Mouse (Mus musculus): ENCODE results near the gene Zdhhc6.
A peak's percentile ranks its signal among the peaks of the same experiment; 100 is the strongest.

Gene Zdhhc6

GRCm38 (mm10) chr19:55315452-55316108 is at the start of gene Zdhhc6:
TSS of gene Zdhhc6 (minus strand) at chr19:55316032.
- peak; percentile 87 for DNase-seq (ENCODE audit: low spot score)

- DNase-seq (ENCODE audit: low spot score): no peak
Measured at GRCm38 (mm10) chr19:55362606-55363005, 46.8 kb upstream of the Zdhhc6 start.

- no peak for DNase-seq (ENCODE audit: low spot score)
Measured at GRCm38 (mm10) chr19:55350673-55351378, 35.0 kb upstream of the Zdhhc6 start.

- no peak for DNase-seq (ENCODE audit: low spot score)
Measured at GRCm38 (mm10) chr19:55348187-55348586, 32.4 kb upstream of the Zdhhc6 start.

GRCm38 (mm10) chr19:55343274-55343673 is 27.4 kb upstream of the Zdhhc6 start:
- DNase-seq (ENCODE audit: low spot score): no peak

DNA sequence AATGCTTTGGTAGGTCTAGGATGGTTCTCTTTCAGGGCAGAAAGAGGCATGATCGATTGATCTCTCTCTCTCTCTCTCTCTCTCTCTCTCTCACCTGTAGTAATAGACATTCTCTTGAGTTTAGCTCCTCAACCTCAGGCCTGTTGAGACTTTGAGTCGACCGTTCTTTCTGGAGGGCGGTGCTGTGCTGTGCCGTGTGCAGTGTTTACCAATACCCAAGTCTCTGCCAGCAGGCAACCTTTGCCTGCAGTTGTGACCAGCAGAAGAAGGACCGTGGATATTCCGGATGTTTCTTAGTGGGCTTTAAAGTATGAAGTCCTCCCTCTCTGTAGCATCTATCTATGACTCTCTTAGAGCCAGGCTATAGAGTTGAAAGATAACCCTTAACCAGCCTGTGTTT is 26.6 kb upstream of the Zdhhc6 start:
- DNase-seq (ENCODE audit: low spot score): no peak

DNA sequence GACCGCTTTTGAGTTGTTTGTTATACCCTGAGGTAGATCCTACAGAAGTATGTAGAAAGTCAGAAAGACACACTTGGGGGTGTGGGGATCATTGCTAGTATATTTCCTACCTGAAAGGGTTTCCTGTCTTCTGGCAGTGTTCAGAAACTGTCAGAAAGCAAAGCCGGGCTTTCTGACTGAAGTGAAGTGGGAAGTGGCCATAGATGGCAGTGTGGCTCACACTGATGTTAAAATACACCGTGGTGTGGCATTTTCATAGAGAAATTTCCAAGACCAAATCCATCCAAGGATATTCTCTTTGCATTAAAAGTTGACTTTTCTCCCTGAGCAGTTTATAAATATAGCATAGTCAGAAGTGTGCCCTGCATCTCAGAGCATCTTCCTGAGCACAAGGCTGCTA is 25.5 kb upstream of the Zdhhc6 start:
- DNase-seq (ENCODE audit: low spot score): no peak

GRCm38 (mm10) chr19:55340521-55340920 is 24.7 kb upstream of the Zdhhc6 start:
- DNase-seq (ENCODE audit: low spot score): no peak

DNA sequence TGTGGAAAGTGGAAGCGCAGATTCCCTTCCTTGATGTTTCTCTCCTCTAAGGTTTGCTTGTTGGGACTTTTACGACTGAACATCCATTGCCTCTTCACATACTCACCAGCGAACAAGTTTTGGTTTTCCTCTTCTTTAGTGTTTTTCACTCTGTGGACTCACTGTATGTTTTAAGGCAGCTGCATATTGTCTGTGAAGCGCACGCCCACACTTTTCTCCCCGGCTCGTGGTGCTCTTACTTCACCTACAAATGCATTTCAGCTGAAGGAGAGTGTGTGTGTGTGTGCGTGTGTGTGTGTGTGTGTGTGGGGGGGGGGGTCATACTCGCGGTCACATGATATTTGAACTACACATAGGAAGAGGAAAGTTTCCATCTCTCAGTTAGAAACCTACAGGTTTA is 21.8 kb upstream of the Zdhhc6 start:
- no peak for DNase-seq (ENCODE audit: low spot score)

GRCm38 (mm10) chr19:55337066-55337465 is 21.2 kb upstream of the Zdhhc6 start:
- DNase-seq (ENCODE audit: low spot score): no peak

DNA sequence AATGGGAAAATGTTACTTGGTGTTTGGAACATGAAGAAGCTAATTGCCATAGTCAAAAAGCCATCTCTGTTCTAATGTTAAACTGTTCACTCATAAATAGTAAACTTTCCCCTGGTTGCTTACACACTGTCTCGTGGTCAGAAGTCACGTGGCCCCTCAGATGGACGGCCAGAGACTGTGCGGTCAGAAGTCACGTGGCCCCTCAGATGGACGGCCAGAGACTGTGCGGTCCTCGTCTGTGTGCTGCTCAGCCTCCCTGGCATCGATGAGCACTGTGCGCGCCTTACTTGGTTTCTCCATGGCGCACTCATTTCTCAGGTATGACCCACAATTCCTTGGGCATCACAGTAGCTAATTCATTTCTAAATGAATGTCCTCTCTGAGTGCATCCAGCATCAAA is 20.6 kb upstream of the Zdhhc6 start:
- DNase-seq (ENCODE audit: low spot score): no peak

- DNase-seq (ENCODE audit: low spot score): no peak
Measured at GRCm38 (mm10) chr19:55335881-55336280, 20.0 kb upstream of the Zdhhc6 start.

DNA sequence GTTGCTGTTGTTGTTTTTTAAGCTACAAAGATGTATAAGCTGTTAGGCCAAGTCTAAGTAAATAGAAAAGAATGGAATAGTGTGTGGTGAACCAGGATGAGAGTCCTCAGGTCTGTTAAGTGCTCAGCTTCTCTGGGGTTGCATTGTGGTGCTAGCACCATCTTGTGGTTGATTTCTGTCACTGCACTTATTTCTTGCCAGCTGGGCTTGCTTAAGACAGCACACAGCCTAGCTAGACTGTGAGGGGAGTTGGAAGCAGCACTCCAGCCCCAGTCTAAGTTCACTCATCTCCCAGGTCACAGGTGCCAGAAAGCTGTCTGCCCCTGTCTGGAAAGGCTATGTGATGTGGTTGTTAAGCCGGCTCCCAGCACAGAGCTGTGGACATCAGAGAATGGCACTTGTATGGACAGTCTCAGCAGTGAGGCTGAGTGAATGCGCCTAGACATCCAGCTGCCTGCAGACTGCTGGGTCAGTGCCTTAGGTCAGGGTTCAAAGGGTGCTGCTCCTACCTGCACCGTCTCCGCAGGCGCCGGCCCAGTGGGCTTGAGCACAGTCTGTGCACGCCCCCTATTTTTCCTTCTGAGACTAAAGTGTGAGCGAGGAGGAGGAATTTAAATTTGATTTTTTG is 16.9 kb upstream of the Zdhhc6 start:
- peak; percentile 26 for DNase-seq (ENCODE audit: low spot score)

- no peak for DNase-seq (ENCODE audit: low spot score)
Measured at GRCm38 (mm10) chr19:55331776-55332175, 15.9 kb upstream of the Zdhhc6 start.

- no peak for DNase-seq (ENCODE audit: low spot score)
Measured at GRCm38 (mm10) chr19:55327510-55327909, 11.7 kb upstream of the Zdhhc6 start.

GRCm38 (mm10) chr19:55322604-55323003 is 6.8 kb upstream of the Zdhhc6 start:
- no peak for DNase-seq (ENCODE audit: low spot score)

DNA sequence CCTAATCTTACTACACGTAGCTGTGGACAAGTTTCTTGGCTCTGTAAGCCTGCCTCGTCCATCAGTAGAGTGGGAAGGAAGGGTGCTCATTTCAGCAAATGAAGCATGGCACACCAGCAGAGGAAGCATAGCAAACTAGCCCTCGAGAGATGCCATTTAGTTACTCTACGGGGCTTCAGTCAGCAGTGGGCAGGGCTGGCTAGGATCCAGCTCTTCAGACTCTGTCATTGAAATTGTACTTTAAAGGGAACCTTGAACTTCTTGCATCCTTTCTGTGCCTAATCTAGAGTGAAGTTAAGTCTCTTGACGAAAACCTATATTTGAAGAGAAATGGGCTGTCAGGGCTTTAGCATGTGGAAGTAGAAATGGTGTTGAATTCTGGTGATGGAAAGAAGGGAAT is 3.7 kb upstream of the Zdhhc6 start:
- no peak for DNase-seq (ENCODE audit: low spot score)

DNA sequence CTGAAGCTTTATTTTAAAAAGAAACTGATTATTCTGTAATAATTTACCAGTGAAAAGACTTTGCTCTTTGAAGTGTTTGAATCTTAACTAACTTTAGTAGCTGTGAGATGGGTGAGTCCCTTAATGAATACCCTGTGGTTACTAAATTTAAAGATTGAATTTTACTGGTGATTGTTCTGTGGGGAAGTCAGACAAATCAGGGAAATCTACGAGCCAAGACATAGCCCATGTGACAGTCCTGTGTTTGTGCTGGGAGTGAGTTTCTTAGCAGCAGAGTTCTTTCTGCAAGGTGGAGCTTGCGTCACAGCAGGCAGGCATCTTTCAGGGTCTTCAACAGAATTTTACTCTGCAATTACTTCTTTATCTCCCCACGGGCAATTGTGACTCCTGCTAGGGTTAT is 3.2 kb upstream of the Zdhhc6 start:
- no peak for DNase-seq (ENCODE audit: low spot score)

DNA sequence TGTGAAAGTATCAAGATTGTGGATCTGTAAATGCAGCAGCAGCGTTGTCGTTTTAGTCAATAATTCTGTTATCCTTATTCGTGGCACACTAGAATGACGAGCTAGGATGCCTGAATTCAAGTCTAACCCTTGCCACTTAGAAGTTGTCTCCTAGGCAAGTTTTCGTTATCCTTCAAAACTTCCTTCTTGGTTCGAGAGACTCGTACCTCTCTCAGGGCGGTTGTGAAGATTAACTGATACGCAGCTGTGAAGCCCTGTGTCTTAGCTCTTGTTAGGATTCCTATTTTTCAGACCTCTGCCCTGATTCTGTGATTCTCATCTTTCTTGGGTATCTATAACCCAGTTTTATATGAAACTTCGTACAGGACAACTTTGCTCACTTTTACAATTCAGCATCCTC is 1.1 kb upstream of the Zdhhc6 start:
- no peak for DNase-seq (ENCODE audit: low spot score)

GRCm38 (mm10) chr19:55316109-55316714 is 380 bp upstream of the Zdhhc6 start, which contains the start of gene Vti1a:
TSS of gene Vti1a (plus strand) at chr19:55316295.
- DNase-seq (ENCODE audit: low spot score): peak; percentile 82

DNA sequence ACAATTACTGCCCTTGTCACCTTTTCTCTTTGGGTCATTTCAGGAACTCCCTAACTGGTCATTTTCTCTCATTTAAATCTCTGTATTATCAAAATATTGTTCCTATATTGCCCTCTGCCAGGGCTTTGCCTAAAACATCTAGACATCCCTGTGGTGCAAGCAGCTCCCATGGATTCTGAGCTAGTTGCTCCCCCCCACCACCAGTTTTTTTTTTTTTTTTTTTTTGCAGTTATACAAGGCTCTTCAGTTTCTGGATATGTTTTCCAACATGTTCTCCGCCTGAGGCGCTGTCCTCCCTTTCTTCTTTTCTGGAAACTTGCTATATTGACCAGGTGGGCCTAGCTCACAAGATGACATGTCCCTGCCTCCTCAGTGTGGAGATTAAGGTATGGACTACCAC is 2.2 kb downstream of the Zdhhc6 start:
- DNase-seq (ENCODE audit: low spot score): no peak

- no peak for DNase-seq (ENCODE audit: low spot score)
Measured at GRCm38 (mm10) chr19:55311874-55312273, 4.0 kb downstream of the Zdhhc6 start.

DNA sequence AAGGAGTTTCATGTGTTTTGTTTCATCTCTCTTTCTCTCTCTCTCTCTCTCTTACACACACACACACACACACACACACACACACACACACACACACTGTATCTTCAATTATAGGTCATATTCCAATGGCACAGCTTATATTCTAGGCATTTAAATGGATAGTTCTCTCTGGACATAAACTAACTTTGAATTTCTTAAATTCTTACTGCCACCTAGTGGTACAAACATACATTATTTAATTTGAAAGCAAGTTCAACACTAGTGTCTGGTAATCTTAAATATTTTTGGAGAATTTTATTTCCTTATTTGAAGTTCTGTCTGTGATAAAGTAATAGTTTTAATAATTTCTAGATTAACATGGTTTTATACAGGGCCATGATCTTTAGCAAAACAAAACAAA is 10.8 kb downstream of the Zdhhc6 start:
- DNase-seq (ENCODE audit: low spot score): no peak
